Mouse (Mus musculus) megakaryocyte, embryonic 14.5 days (primary cell): Measurements from ENCODE around the gene Gpr137. TPM values are rescaled to one million over a fixed set of nuclear protein-coding genes. Genes with fewer than 3 reads are reported as not detected.
A peak's percentile ranks its signal among the peaks of the same experiment; 100 is the strongest.
"Not testable (repeated sequence)": the region's sequence is repeated elsewhere in the genome, so short reads cannot be mapped to it uniquely, and the experiment has no call there.

ENCODE experiments used
- H3K27me3 ChIP-seq: replicated peaks from 2 replicates; pipeline ENCODE3; 2012; ENCODE audit warnings: inconsistent platforms
- H3K36me3 ChIP-seq: replicated peaks from 2 replicates; pipeline ENCODE3; 2012; ENCODE audit warnings: low read length, inconsistent platforms, mixed read lengths
- H3K4me1 ChIP-seq: 2 replicates; pipeline ENCODE4 v1.6.1; 2012; ENCODE audit warnings: inconsistent platforms
- H3K4me3 ChIP-seq: replicated peaks from 2 replicates; pipeline ENCODE3; 2012; ENCODE audit warnings: moderate library complexity, mild to moderate bottlenecking, inconsistent platforms
- H3K9me3 ChIP-seq: 2 replicates; pipeline ENCODE4 v1.6.1; 2012; ENCODE audit warnings: inconsistent platforms
- FLI1 ChIP-seq: IDR thresholded peaks from 2 replicates; pipeline ENCODE4 v1.6.1; 2012; ENCODE audit warnings: low read length, inconsistent platforms, mixed read lengths
- GATA1 ChIP-seq: IDR thresholded peaks from 3 replicates; pipeline ENCODE4 v1.6.1; 2012; ENCODE audit warnings: mixed read lengths, low read length, inconsistent platforms, borderline replicate concordance
- polyA plus RNA-seq: library from polyadenylated mRNA; stranded (reverse); fragments of >175 nt; gene quantifications from 2 replicates; pipeline ENCODE4 v1.2.3, GENCODE M21; 2012; ENCODE audit warnings: low replicate concordance; ENCODE audit not compliant: insufficient read depth

Gene Gpr137
- polyA plus RNA-seq: 112 and 118 TPM in 2 replicates

DNA sequence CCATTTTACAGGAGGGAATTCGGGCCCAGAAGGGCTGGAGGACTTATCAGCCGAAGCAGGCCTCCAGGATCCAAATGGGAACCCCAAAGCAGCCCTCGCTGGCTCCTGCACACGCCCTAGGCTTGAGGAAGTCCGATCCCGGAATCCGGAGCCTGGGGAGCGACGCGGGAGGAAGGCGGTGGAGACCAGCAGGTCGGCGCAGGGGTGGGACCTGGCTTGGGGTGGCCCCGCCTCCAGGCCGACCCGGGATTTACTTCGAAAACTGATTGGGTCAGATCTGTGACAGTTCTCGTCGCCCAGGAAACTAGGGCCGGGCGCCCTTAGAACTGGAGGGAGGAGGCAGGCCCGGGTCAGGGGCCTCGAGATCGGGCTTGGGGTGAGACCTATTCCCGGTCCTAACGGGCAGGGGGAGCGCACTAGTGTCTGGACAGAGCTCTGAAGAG lies at the start of gene Gpr137:
Gpr137 (minus strand) TSS at position 232 of the 443 bp plus-strand sequence.
- TF ChIP-seq FLI1 (no peak), GATA1 (no peak)
- peaks cover 59% of the 10 kb centered on the region for H3K36me3 ChIP-seq
- peaks cover 65% of the 10 kb centered on the region for H3K4me1 ChIP-seq

DNA sequence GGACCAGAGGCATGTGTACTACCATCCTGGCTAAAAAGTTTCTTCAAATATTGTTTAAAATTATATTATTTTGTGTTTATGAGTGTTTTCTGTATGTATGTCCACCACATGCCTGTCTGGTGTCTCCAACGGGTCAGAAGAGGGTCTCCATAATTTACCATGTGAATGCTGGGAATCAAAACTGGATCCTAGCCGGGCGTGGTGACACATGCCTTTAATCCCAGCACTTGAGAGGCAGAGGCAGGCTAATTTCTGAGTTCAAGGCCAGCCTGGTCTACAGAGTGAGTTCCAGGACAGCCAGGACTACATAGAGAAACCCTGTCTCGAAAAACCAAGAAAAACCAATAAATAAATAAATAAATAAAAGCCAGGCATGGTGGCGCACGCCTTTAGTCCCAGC lies 48.9 kb upstream of the Gpr137 start:
- not testable (repeated sequence) for H3K27me3 ChIP-seq, H3K4me3 ChIP-seq, H3K9me3 ChIP-seq
- Histone ChIP-seq H3K36me3 (peaks cover 15% of the 10 kb centered on the region), H3K4me1 (peaks cover 72% of the 10 kb centered on the region)

More for the DNA sequence above, at the start of gene Gpr137:
- Histone ChIP-seq H3K4me3 (peak within 1 kb of the TSS; percentile 98), H3K27me3 (no peaks in the 10 kb centered on the region), H3K9me3 (no peaks in the 10 kb centered on the region)

DNA sequence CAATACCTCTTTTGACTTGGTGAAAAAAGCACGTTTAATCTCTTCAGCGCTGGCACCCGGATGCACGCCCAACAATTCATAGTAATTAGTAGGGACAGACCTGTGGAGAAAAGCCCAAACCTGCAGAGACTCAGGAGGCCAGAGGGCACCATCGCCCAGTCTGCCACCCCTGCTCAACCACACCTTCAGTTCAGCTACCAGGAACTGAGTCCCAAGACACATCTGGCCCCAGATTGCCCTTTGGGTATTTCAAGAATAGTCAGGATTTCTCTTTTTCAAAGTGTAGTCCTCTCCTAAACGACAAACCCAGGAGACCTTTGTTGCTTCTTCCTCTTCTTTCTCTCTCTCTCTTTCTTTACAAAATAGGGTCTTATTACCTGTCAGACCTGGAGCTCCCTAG lies 48.4 kb upstream of the Gpr137 start:
- H3K9me3 ChIP-seq: no peaks in the 10 kb centered on the region
- no peaks in the 10 kb centered on the region for H3K27me3 ChIP-seq
- H3K4me3 ChIP-seq: no peak overlapping the region
- no peak for TF ChIP-seq GATA1
- H3K4me1 ChIP-seq: peaks cover 72% of the 10 kb centered on the region
- peaks cover 19% of the 10 kb centered on the region for H3K36me3 ChIP-seq

DNA sequence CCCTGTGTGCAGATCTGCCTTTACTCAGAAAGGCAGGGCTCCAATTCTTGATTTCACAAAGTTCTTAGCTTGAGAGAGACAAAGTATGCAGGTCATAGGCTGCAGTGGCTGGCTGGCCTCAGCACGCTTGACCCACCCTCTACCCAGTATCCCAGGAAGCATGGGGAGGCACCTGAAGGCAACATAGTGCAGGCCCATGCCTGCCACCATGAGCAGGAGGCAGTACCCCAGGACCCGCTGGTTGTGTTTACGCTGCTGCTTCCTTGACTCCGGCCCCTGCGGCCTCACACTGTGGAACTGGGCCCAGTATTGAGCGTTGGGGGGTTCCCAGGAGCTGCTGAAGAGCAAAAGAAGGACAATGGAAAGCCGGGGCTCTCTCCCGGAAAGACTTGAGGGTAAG lies 47.0 kb upstream of the Gpr137 start:
- Histone ChIP-seq H3K9me3 (no peaks in the 10 kb centered on the region), H3K27me3 (no peaks in the 10 kb centered on the region), H3K4me1 (peaks cover 66% of the 10 kb centered on the region), H3K36me3 (peaks cover 32% of the 10 kb centered on the region), H3K4me3 (no peak overlapping the region)
- TF ChIP-seq GATA1 (no peak), FLI1 (no peak)

DNA sequence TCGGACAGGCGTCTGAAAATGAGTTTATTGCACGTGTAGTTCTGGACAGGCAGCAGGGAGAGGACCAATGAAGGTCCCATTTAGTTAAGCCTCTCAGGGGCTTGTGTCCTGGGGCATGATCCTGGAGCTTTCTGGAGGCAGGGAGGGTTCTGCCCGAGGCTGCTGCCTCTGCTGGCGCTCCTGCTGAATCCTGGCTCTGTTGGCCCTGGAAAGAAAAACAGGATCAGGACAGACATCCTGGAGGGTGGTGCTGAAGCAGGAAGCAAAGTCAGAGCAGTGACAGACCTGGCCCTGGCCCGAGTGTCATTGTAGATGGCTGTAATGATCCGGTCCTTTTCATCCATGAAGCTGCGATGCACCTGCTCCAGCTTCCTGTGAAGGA lies 45.6 kb upstream of the Gpr137 start:
- Histone ChIP-seq H3K9me3 (no peaks in the 10 kb centered on the region), H3K4me1 (peaks cover 54% of the 10 kb centered on the region), H3K36me3 (peaks cover 37% of the 10 kb centered on the region), H3K4me3 (peak overlapping the region; percentile 95), H3K27me3 (no peaks in the 10 kb centered on the region)
- TF ChIP-seq FLI1: no peak
- TF ChIP-seq GATA1: no peak

DNA sequence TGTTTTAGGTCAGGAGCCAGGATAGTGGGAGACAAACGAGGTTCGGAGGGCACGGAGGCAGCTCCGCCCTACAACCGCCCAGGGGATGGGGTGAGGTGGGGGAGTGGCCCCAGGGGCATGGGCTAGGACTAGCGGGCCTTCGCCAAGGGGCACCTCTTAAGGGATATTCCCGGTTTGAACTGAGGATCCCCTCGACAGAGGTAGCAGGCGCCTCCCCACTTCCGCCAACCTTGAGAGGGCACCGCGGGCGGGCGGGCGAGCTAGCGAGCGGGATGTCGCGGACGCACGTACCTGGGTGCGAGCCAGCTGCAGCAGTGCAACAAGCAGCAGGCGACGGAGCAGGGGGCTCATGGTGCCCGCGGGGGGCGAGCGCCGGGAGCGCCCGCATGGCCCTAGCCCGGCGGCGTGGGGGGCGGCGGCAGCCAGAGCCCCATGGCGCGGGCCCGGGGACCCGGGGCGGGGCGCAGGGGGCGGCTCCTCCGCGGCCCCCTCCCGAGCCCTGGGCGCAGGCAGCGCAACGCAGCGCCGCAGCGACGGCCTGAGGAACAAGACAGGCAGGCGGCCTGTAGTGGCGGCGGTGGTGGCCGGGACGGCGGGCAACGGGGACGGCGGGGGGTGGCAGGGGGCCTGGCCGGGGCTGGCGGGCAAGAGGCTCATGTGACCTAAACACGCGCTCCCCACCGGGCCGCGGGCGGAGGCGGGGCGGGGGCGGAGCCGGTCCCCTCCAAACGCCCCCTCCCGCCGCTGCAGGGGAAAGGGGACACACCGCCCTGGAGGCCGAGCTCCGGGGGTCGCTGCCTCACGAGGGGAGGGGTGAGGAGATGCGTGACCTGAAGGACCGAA lies 45.0 kb upstream of the Gpr137 start, which contains the start of gene Vegfb:
Vegfb (minus strand) TSS at position 591 of the 843 bp plus-strand sequence.
- Histone ChIP-seq H3K27me3 (no peaks in the 10 kb centered on the region), H3K4me1 (peaks cover 56% of the 10 kb centered on the region), H3K9me3 (no peaks in the 10 kb centered on the region), H3K36me3 (peaks cover 42% of the 10 kb centered on the region), H3K4me3 (peak within 1 kb of the TSS; percentile 95)
- TF ChIP-seq FLI1 (no peak), GATA1 (no peak)

DNA sequence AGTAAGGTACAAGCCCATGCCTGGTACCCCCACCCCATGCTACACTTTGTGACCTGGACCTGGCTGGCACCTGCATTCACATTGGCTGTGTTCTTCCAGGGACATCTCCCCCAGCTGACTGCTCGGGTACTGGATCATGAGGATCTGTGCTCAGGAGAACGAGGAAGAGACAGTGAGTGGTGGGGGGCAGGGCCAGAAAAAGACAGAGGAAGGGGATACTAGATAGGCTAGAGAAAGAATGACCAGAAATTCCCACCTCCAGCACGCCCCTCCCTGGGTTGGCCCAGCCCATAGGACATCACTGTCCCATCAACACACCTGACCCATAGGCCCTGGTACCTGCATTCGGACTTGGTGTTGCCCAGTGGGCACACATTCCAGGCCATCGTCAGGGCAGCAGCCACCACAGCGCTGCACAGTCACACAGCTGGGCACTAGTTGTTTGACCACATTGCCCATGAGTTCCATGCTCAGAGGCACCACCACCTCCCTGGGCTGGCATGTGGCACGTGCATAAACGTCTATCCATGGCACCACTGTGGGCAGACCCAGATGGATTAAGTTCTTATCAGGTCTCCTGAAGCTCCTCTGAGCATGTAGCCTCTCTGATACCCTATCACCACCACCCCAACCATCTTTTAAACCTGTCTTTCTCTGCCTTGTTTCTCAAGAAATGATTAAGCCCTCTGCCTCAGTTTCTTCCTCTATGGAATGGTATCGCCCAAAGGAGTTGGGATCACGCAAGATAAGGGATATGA lies 43.9 kb upstream of the Gpr137 start:
- peak overlapping the region; percentile 95 for H3K4me3 ChIP-seq
- no peak for TF ChIP-seq GATA1
- no peak for TF ChIP-seq FLI1
- H3K27me3 ChIP-seq: no peaks in the 10 kb centered on the region
- H3K4me1 ChIP-seq: peaks cover 59% of the 10 kb centered on the region
- peaks cover 45% of the 10 kb centered on the region for H3K36me3 ChIP-seq
- H3K9me3 ChIP-seq: no peaks in the 10 kb centered on the region

DNA sequence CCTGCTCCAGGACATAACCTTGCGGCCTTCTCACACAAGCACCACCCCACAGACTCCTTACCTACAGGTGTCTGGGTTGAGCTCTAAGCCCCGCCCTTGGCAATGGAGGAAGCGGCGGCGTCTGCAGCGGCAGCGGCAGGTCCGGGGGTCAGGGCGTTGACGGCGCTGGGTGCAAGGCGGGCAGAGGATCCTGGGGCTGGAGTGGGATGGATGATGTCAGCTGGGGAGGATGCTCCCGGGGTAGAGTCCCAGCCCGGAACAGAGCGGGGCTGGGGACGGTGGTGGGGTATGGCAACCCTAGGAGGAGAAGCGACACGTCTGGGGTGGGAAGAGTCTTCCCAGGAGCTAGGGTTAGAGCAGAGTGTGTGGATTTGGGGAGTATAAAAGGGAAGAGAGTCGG lies 43.0 kb upstream of the Gpr137 start:
- Histone ChIP-seq H3K4me3 (no peak overlapping the region), H3K27me3 (no peaks in the 10 kb centered on the region), H3K9me3 (no peaks in the 10 kb centered on the region), H3K36me3 (peaks cover 45% of the 10 kb centered on the region), H3K4me1 (peaks cover 60% of the 10 kb centered on the region)
- TF ChIP-seq GATA1: no peak
- TF ChIP-seq FLI1: no peak

DNA sequence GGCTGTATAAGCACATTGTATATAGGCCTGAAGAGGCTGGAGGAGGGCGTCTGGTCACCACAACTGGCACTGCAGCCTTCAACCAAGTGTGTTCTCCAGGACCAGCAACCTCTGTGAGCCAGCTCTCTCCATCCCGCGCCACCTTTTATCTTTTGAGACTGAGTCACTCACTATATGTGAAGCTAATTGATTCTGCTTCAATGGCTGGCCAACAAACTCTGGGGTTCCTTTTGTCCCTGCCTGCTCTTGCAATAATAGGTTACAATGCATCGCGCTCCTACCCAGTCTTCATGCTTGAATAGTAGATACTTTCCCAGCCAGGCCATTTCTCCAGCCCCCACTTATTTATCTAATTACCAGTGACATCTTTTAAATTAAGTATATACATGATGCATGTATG lies 41.3 kb upstream of the Gpr137 start:
- Histone ChIP-seq H3K36me3 (peaks cover 38% of the 10 kb centered on the region), H3K9me3 (no peaks in the 10 kb centered on the region), H3K27me3 (no peaks in the 10 kb centered on the region), H3K4me3 (no peak overlapping the region), H3K4me1 (peaks cover 63% of the 10 kb centered on the region)
- TF ChIP-seq GATA1 (no peak), FLI1 (no peak)

DNA sequence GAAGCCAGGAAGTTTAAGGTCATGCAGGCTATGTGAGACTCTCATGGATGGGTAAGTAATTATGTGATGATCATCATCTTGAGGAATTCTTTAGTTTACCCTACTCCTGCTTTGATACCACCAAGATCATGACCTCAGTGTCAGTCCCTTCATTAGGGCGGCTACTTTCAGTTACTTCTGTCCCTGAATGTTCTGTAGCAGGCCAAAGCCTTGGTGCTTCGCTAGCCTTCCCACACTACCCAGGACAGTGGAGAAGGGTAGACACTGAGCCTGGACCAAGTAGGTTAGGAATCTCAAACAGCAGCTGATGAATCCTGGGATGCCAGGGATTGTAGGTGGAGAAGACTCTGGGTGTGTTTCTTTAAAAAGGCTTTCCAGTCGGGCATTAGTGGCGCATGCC lies 39.2 kb upstream of the Gpr137 start:
- peak overlapping the region; percentile 99 for H3K4me3 ChIP-seq
- H3K9me3 ChIP-seq: no peaks in the 10 kb centered on the region
- peaks cover 67% of the 10 kb centered on the region for H3K4me1 ChIP-seq
- H3K27me3 ChIP-seq: no peaks in the 10 kb centered on the region
- TF ChIP-seq GATA1 (no peak), FLI1 (no peak)
- H3K36me3 ChIP-seq: peaks cover 57% of the 10 kb centered on the region
